Mouse (Mus musculus) stomach, embryonic 16.5 days (tissue): ENCODE results near the gene Csnk1g2. TPM values are rescaled to one million over a fixed set of nuclear protein-coding genes. Genes with fewer than 3 reads are reported as not detected.
"Not testable (repeated sequence)": the region's sequence is repeated elsewhere in the genome, so short reads cannot be mapped to it uniquely, and the experiment has no call there.

Experiments used
- ATAC-seq: fragments of 200-750 bp; cut with Nextera tagmentation; 2 replicates; pipeline ENCODE4 v1.8.0; 2017; ENCODE audit warnings: moderate number of reproducible peaks, moderate TSS enrichment; ENCODE audit not compliant: insufficient read depth, low FRiP score
- H3K27ac ChIP-seq: fragments of 300-500 bp; sonication (generic); 2 replicates; pipeline ENCODE4 v1.5.1; 2014; ENCODE audit warnings: low read length
- H3K27me3 ChIP-seq: fragments of 300-500 bp; sonication (generic); 2 replicates; pipeline ENCODE4 v1.6.1; 2014; ENCODE audit warnings: low read length, control low read depth, mixed read lengths; ENCODE audit not compliant: control insufficient read depth, insufficient read depth
- H3K36me3 ChIP-seq: fragments of 300-500 bp; sonication (generic); 2 replicates; pipeline ENCODE4 v1.6.1; 2014; ENCODE audit warnings: low read length; ENCODE audit not compliant: control insufficient read depth, insufficient read depth
- H3K4me1 ChIP-seq: fragments of 300-500 bp; sonication (generic); 2 replicates; pipeline ENCODE4 v1.6.1; 2014; ENCODE audit warnings: low read length, control low read depth, mixed read lengths; ENCODE audit not compliant: control insufficient read depth, insufficient read depth
- H3K4me2 ChIP-seq: fragments of 300-500 bp; sonication (generic); 2 replicates; pipeline ENCODE4 v1.6.1; 2014; ENCODE audit warnings: low read depth, low read length, mixed read lengths
- H3K4me3 ChIP-seq: fragments of 300-500 bp; sonication (generic); replicated peaks from 2 replicates; pipeline ENCODE4 v1.5.1; 2014; ENCODE audit warnings: mild to moderate bottlenecking, low read length
- H3K9ac ChIP-seq: fragments of 300-500 bp; sonication (generic); 2 replicates; pipeline ENCODE4 v1.6.1; 2014; ENCODE audit warnings: low read length
- H3K9me3 ChIP-seq: fragments of 300-500 bp; sonication (generic); replicated peaks from 2 replicates; pipeline ENCODE4 v1.6.1; 2016; ENCODE audit warnings: low read length, control low read depth; ENCODE audit not compliant: control insufficient read depth
- WGBS: fragments of 180-500 bp; shearing (Covaris S2); extraction: QIAGEN DNeasy Blood & Tissue Kit; methylation state at CpG from one replicate; pipeline ENCODE4 v1.1.7; 2014; 5-methylcytosine and 5-hydroxymethylcytosine counted together
- polyA plus RNA-seq: library from polyadenylated mRNA; unstranded; fragments of >200 nt; fragmentation: Nextera tagmentation; extraction: Ambion mirVana; gene quantifications from 2 replicates; pipeline ENCODE4 v1.2.1, GENCODE M21; 2015

Csnk1g2 gene
- polyA plus RNA-seq, 1 experiment from 2014 or later: 18.1 TPM

DNA sequence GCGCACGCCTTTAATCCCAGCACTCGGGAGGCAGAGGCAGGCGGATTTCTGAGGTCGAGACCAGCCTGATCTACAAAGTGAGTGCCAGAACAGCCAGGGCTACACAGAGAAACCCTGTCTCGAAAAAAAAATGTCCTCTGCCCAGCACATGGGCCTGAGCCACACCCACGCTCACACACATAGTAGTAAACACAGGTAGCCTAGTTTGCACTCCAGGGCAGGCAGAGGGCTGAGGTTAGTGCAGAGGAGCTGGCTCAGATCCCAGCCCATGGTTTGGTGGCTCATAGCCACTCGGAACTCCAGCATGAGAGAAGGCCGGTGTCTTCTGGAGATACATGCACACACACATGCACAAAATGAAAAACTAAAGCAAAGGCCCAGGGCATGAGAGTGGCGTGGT is 24.3 kb downstream of the Csnk1g2 start:
- peaks cover 22% of the 10 kb centered on the region for H3K36me3 ChIP-seq
- H3K27ac ChIP-seq: no peak overlapping the region
- H3K4me2 ChIP-seq: no peak overlapping the region
- no peaks in the 10 kb centered on the region for H3K4me1 ChIP-seq
- 90% methylated on average over 10 of the region's 10 CpGs for WGBS
- no peak overlapping the region for H3K9ac ChIP-seq
- no peaks in the 10 kb centered on the region for H3K27me3 ChIP-seq
- no peak overlapping the region for H3K4me3 ChIP-seq
- no peak for ATAC-seq
- no peaks in the 10 kb centered on the region for H3K9me3 ChIP-seq

DNA sequence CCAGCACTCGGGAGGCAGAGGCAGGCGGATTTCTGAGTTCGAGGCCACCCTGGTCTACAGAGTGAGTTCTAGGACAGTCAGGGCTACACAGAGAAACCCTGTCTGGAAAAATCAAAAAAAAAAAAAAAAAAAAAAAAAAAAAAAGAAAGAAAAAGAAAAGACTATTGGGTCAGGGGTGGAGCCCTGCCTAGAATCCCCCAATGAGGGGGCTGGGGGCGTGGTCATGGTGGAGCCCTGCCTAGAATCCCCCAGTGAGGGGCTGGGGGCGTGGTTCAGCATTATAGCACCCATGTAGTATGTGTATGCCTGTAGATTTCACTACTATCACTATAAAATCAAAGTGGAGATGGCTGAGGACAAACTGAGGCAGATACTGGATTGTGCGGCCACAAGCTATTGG is 27.3 kb downstream of the Csnk1g2 start:
- not testable (repeated sequence) for ATAC-seq, H3K27me3 ChIP-seq, H3K27ac ChIP-seq, H3K4me1 ChIP-seq, H3K9me3 ChIP-seq, H3K4me3 ChIP-seq, H3K4me2 ChIP-seq, H3K9ac ChIP-seq, H3K36me3 ChIP-seq
- 85% methylated on average over 6 of the region's 6 CpGs for WGBS

DNA sequence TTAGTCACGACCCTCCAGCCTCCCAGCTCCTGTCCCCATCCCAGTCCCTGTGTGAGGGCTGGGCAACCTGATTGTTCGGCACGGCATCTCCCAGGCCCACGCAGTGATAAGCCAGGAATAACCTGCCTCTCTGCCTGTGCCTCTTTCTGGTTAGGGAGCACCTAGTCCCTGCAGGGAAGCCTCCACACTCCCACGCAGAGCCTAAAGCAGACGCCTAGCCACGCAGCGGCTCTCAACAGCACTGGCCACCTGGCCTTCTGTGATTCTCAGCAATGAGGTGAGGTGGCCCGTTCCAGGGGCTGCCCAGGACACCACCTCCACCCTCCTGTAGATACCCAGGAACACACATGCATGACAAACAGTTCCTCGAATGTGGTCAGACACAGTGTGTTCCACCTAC is 27.8 kb downstream of the Csnk1g2 start:
- 91% methylated on average over 10 of the region's 10 CpGs for WGBS
- H3K36me3 ChIP-seq: peaks cover 3% of the 10 kb centered on the region; the same call in 1 of the 2 replicates

DNA sequence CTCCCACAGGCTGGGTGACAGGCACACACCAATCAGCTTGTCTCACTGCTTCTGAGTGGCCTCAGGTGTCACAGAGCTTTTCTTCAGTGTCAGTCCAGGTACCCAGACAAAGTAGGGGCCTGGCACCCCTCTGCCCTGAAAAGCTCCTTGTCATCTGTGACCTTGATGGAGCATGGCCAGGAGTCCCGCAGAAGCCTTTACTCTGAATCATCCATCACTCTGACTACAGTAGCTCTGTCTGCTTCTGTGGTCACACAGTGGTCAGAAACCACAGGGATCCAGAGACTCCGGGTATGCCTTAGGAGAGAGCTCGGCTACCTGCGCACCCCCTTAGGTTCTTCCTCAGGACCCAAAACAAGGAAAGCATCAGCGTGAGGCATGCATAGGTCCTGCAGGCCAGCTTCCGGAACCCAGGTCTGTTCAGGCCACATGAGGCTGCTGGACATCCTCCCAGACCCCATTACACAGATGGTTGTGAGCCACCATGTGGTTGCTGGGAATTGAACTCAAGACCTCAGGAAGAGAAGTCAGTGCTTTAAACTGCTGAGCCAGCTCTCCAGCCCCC is 30.6 kb downstream of the Csnk1g2 start:
- H3K4me2 ChIP-seq: no peak overlapping the region
- no peak overlapping the region for H3K4me3 ChIP-seq
- H3K27ac ChIP-seq: no peak overlapping the region
- WGBS: 81% methylated on average over 6 of the region's 6 CpGs
- no peaks in the 10 kb centered on the region for H3K27me3 ChIP-seq
- H3K4me1 ChIP-seq: peaks cover 16% of the 10 kb centered on the region
- no peaks in the 10 kb centered on the region for H3K36me3 ChIP-seq
- no peaks in the 10 kb centered on the region for H3K9me3 ChIP-seq
- ATAC-seq: no peak
- H3K9ac ChIP-seq: no peak overlapping the region

More for the DNA sequence above, 27.8 kb downstream of the Csnk1g2 start:
- H3K27ac ChIP-seq: no peak overlapping the region
- no peak overlapping the region for H3K4me3 ChIP-seq
- no peak for ATAC-seq
- H3K27me3 ChIP-seq: no peaks in the 10 kb centered on the region
- H3K4me2 ChIP-seq: no peak overlapping the region
- no peak overlapping the region for H3K9ac ChIP-seq
- H3K9me3 ChIP-seq: no peaks in the 10 kb centered on the region
- peaks cover 12% of the 10 kb centered on the region for H3K4me1 ChIP-seq

DNA sequence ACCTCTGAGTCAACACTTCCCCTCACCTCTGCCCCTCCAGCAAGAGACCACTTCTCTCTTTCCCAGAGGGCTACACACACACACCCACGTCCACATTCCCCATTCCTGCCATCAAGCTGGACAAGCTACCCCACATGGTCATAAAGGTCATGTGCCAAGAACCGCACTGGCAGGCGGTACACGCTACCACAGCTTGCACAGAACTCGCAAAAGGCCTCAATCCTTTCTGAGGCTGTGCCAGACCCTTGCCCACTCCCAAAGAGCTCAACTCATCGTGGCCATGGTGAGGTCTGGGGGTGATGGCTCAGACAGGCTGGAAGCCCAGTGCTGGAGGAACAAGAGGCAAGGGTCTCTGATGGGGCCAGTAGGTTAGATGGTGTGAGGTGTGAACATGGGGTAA is 32.2 kb downstream of the Csnk1g2 start:
- no peaks in the 10 kb centered on the region for H3K27me3 ChIP-seq
- H3K9ac ChIP-seq: peak overlapping the region; percentile 88; the same call in 1 of the 2 replicates
- peak overlapping the region; percentile 92 for H3K4me2 ChIP-seq
- peaks cover 21% of the 10 kb centered on the region for H3K4me1 ChIP-seq
- 78% methylated on average over 6 of the region's 6 CpGs for WGBS
- no peak for ATAC-seq
- H3K36me3 ChIP-seq: no peaks in the 10 kb centered on the region
- peak overlapping the region; percentile 71; the same call in 1 of the 2 replicates for H3K4me3 ChIP-seq
- no peak overlapping the region for H3K27ac ChIP-seq
- H3K9me3 ChIP-seq: no peaks in the 10 kb centered on the region

DNA sequence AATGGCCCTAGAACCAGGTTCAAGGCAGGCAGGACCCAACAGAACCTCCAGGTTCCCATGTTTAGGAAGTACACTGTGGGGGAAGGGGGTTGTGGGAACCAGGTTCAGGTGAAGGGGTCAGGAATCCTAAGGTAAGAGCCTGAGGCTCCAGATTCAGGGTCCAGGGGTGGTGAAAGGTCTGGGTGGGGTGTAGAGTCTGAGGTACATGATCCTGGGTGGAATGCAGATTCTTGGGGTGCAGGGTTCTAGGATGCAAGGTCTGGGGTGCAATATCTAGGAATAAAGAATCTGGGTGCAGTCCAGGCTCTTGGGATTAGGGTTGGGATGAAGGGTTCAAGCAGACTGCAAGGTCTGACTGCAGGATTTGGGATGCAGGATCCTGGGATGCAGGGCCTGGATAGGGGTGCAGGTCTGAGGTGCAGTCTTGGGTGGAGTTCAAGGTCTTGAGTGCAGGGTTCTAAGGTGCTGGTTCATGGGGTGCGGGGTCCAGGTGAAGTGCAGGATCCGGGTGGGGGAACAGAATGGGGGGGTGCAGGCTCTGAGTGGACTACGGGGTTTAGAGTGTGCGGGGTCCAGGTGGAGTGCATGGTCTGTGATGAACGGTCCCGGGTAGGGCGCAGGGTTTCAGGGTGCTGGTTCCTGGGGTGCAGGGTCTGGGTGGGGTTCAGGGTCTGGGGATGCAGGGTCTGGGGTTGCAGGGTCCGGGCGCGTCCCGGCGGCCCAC is 32.9 kb downstream of the Csnk1g2 start:
- peak; percentile 23; the same call in 1 of the 2 replicates for ATAC-seq
- WGBS: 2% methylated on average over 12 of the region's 12 CpGs
- peak overlapping the region; percentile 88 for H3K9ac ChIP-seq
- peak overlapping the region; percentile 21 for H3K27ac ChIP-seq
- H3K36me3 ChIP-seq: no peaks in the 10 kb centered on the region
- peak overlapping the region; percentile 71 for H3K4me3 ChIP-seq
- H3K4me2 ChIP-seq: peak overlapping the region; percentile 92
- H3K9me3 ChIP-seq: no peaks in the 10 kb centered on the region
- peaks cover 21% of the 10 kb centered on the region for H3K4me1 ChIP-seq
- H3K27me3 ChIP-seq: no peaks in the 10 kb centered on the region

DNA sequence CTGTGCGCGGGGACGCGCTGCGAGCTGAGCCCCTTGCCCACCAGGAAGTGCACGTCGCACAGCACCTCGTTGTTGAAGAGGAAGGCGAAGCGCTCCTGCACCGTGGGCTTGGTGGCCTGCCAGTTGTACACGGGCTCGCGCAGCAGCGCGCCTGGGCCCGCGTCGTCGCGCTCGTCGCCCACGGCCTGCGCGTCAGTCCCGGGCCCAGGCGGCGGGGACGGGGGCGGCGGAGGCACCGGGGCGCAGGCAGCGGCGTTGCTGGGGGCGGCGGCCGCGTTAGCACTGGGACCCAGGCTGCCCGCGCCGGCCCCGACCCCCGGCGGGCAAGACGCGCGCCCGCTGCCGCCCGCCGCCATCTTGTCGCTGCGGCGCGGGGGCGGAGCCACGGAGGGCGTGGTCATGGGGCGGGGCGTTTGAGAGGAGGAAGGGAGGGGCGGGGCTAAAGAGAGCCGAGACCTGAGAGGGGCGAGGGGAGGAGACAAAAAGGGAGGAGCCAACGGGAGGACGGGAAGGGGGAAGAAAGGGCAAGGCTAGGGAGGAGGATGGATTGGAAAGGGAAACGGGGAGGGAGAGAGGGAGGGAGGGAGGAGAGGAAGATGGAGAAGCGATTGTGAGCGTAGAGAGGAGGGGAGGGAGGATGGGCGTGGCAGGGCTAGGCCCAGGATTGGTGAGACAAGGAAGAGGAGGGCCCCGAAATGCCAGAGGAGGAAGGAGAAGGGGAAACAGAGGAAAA is 33.7 kb downstream of the Csnk1g2 start:
- H3K36me3 ChIP-seq: no peaks in the 10 kb centered on the region
- H3K4me3 ChIP-seq: peak overlapping the region; percentile 71
- peak overlapping the region; percentile 96 for H3K27ac ChIP-seq
- H3K9ac ChIP-seq: peak overlapping the region; percentile 88
- peak overlapping the region; percentile 92 for H3K4me2 ChIP-seq
- H3K27me3 ChIP-seq: no peaks in the 10 kb centered on the region
- peaks cover 21% of the 10 kb centered on the region for H3K4me1 ChIP-seq
- WGBS: under 1% methylated on average over 71 of the region's 72 CpGs
- ATAC-seq: peak; percentile 92
- H3K9me3 ChIP-seq: no peaks in the 10 kb centered on the region

DNA sequence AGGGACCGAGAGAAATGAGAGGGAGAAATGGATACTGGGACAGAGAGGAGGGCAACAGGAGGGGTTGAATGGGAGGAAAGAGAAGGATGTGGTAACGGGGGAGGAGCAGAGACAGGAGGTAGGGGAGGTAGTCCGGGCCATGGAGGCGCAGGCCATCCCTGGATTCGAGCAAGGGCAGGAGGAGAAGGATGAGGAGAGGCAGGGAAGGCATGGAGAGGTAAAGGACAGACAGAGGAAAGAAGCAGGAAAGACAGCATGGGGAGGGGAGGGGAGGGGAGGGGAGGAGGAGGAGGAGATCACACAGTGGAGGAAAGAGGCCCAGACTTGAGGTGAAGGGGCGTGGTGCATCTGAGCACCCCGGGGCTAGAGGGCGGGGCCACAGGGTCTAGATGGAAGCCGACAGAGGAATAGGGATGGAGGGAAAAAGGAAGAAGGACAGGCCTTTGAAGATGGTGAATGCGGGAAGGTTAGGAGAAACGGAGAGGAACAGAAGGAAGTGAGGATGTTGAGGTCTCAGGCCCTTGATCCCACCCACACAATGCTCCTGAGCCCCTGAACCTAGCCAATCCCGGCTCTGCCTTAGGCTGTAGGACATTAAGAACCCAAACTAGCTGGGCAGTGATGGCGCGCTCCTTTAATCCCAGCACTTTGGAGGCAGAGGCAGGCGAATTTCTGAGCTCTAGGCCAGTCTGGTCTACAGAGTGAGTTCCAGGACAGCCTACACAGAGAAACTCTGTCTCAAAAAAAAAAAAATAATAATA is 34.4 kb downstream of the Csnk1g2 start, which contains the start of gene Btbd2:
Btbd2 (minus strand) TSS at position 209 of the 761 bp plus-strand sequence.
- Histone ChIP-seq H3K9ac (peak within 1 kb of the TSS; percentile 88), H3K36me3 (no peaks in the 10 kb centered on the region), H3K4me3 (peak within 1 kb of the TSS; percentile 71), H3K27me3 (no peaks in the 10 kb centered on the region), H3K9me3 (no peaks in the 10 kb centered on the region), H3K4me2 (peak within 1 kb of the TSS; percentile 92), H3K27ac (peak within 1 kb of the TSS; percentile 96), H3K4me1 (peaks cover 21% of the 10 kb centered on the region)
- WGBS: 18% methylated on average over 15 of the region's 15 CpGs
- peak; percentile 7; the same call in 1 of the 2 replicates for ATAC-seq
